Mouse (Mus musculus): Measurements from ENCODE around the gene Pdia5. TPM values are rescaled to one million over a fixed set of nuclear protein-coding genes. Genes with fewer than 3 reads are reported as not detected.

The Pdia5 gene
- total and polyA plus RNA-seq, 3 experiments: not detected

DNA sequence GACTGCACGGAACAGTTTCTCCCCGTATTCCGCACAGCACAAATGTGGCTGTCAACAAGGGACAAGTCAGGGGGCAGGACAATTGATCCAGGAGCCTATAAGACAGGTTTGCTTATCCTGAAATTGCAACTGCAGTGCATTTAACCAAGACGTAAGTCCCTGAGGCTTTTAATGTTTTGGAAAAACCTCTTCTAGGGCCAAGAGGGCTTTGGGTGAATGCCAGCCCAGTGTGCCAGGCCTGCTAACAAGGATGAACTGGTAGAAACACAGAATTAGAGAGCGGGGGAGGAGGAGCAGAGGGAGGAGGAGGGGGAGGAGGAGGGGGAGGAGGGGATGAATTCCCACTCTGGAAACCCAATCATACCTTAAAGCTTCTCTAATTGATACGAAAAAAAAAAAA is 11.4 kb downstream of the Pdia5 start:
- TF ChIP-seq KAT2A (IDR thresholded peaks at IDR 0.05; ENCODE audit: insufficient replicate concordance, low read length): no peak
- TF ChIP-seq ZKSCAN1 (IDR thresholded peaks at IDR 0.05; ENCODE audit: borderline replicate concordance, low read depth, low read length): no peak
- no peak for TF ChIP-seq CHD2 (IDR thresholded peaks at IDR 0.05; ENCODE audit: low read length)
- TF ChIP-seq CHD1 (IDR thresholded peaks at IDR 0.05; ENCODE audit: low read depth, low read length): no peak
- TF ChIP-seq TCF12 (IDR thresholded peaks at IDR 0.05; ENCODE audit: low read depth, low read length): no peak
- no peak for TF ChIP-seq EP300 (IDR thresholded peaks at IDR 0.05; ENCODE audit: low read length)
- TF ChIP-seq HCFC1 (IDR thresholded peaks at IDR 0.05; ENCODE audit: low read depth, low read length): no peak
- TF ChIP-seq CTCF (conservative IDR thresholded peaks at IDR 0.05 in 1 of 2, IDR thresholded peaks at IDR 0.05 in 1 of 2; ENCODE audit: low read depth in 2 of 2, low read length in 2 of 2): no peak
- no peak for TF ChIP-seq RAD21 (IDR thresholded peaks at IDR 0.05; ENCODE audit: low read depth, low read length)
- TF ChIP-seq MYC (IDR thresholded peaks at IDR 0.05; ENCODE audit: low read depth, low read length): no peak
- H3K4me2 ChIP-seq (ENCODE audit: insufficient read depth, low read depth, poor library complexity, severe bottlenecking): no peak overlapping the region
- in situ Hi-C loops (cut with MboI; ENCODE audit: low pct_ligation_motif_present, low pct_unique_long_range_greater_than_20kb, low sequenced_read_pairs) (no loop called here), dilution Hi-C loops (cut with MboI; ENCODE audit: extremely low pct_ligation_motif_present, extremely low pct_unique_long_range_greater_than_20kb, low sequenced_read_pairs) (no loop called here)
- H3K9ac ChIP-seq (ENCODE audit: insufficient read depth, low read depth): no peak overlapping the region
- H3K9me3 ChIP-seq (replicated peaks; ENCODE audit: low read length): peaks cover 22% of the 10 kb centered on the region
- H3K4me3 ChIP-seq (replicated peaks in 1 of 3; ENCODE audit: low read depth in 2 of 3, low read length in 2 of 3, poor library complexity in 1 of 3): no peak overlapping the region
- no peak for DNase-seq (ENCODE audit: extremely low read depth)
- no peak overlapping the region for H3K27ac ChIP-seq (ENCODE audit: insufficient read depth, low read depth)
- H3K36me3 ChIP-seq (replicated peaks in 1 of 2; ENCODE audit: control insufficient read depth in 1 of 2, insufficient read depth in 1 of 2, low read length in 1 of 2): no peaks in the 10 kb centered on the region
- peaks cover 93% of the 10 kb centered on the region for H3K27me3 ChIP-seq (replicated peaks)
- H3K79me2 ChIP-seq (replicated peaks; ENCODE audit: control insufficient read depth, extremely low read depth, insufficient read depth, poor library complexity, severe bottlenecking): no peaks in the 10 kb centered on the region
- H3K4me1 ChIP-seq (ENCODE audit: control insufficient read depth in 1 of 2, insufficient read depth in 2 of 2): peaks cover 4 to 7% of the 10 kb centered on the region in 2 experiments

DNA sequence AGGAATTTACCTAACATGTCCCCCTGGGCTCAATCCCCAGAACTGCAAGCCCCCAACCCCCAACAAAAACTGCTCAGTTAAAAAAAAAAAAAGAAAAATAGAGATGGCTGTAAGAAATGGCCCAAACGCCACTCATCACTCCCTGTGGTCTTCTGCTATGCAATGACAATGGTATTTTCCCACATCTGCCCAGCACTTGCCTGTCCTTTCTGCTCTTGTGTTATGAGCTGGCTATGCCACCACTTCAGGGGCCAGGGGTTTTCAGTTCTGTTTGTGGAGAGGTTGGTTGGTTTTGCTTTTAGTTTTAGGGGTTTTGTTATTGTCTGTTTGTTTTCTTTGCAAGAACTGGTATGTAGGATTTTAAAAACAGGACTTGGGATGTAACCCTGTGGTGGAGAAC is 13.4 kb downstream of the Pdia5 start:
- Histone ChIP-seq H3K9ac (ENCODE audit: insufficient read depth, low read depth) (no peak overlapping the region), H3K4me1 (ENCODE audit: control insufficient read depth in 1 of 2, insufficient read depth in 2 of 2) (peaks cover 0 to 6% of the 10 kb centered on the region in 2 experiments; a peak in 1 of 4 replicates), H3K27ac (ENCODE audit: insufficient read depth, low read depth) (no peak overlapping the region), H3K9me3 (replicated peaks; ENCODE audit: low read length) (peaks cover 17% of the 10 kb centered on the region), H3K4me2 (ENCODE audit: insufficient read depth, low read depth, poor library complexity, severe bottlenecking) (no peak overlapping the region), H3K4me3 (replicated peaks in 1 of 3; ENCODE audit: low read depth in 2 of 3, low read length in 2 of 3, poor library complexity in 1 of 3) (no peak overlapping the region), H3K36me3 (replicated peaks in 1 of 2; ENCODE audit: control insufficient read depth in 1 of 2, insufficient read depth in 1 of 2, low read length in 1 of 2) (no peaks in the 10 kb centered on the region), H3K27me3 (replicated peaks) (peaks cover 93% of the 10 kb centered on the region), H3K79me2 (replicated peaks; ENCODE audit: control insufficient read depth, extremely low read depth, insufficient read depth, poor library complexity, severe bottlenecking) (no peaks in the 10 kb centered on the region)
- in situ Hi-C loops (cut with MboI; ENCODE audit: low pct_ligation_motif_present, low pct_unique_long_range_greater_than_20kb, low sequenced_read_pairs): no loop called here
- peak; percentile 38 for DNase-seq (ENCODE audit: extremely low read depth)
- dilution Hi-C loops (cut with MboI; ENCODE audit: extremely low pct_ligation_motif_present, extremely low pct_unique_long_range_greater_than_20kb, low sequenced_read_pairs): no loop called here
- TF ChIP-seq USF1 (IDR thresholded peaks at IDR 0.05; ENCODE audit: low read depth, low read length) (no peak), CTCF (conservative IDR thresholded peaks at IDR 0.05 in 1 of 2, IDR thresholded peaks at IDR 0.05 in 1 of 2; ENCODE audit: low read depth in 2 of 2, low read length in 2 of 2) (no peak), CHD2 (IDR thresholded peaks at IDR 0.05; ENCODE audit: low read length) (peak; percentile 74), MEF2A (IDR thresholded peaks at IDR 0.05; ENCODE audit: borderline replicate concordance, low read depth, low read length) (peak; percentile 80), PAX5 (IDR thresholded peaks at IDR 0.05; ENCODE audit: low read length) (no peak), GABPA (IDR thresholded peaks at IDR 0.05; ENCODE audit: insufficient replicate concordance, low read depth, low read length) (no peak), SIN3A (IDR thresholded peaks at IDR 0.05; ENCODE audit: low read length) (peak; percentile 61), MAX (IDR thresholded peaks at IDR 0.05; ENCODE audit: low read length) (peak; percentile 18; the same call in 1 of the 2 replicates), ETS1 (conservative IDR thresholded peaks at IDR 0.05; ENCODE audit: low read depth, low read length) (peak; percentile 78), BHLHE40 (IDR thresholded peaks at IDR 0.05; ENCODE audit: low read depth, low read length) (peak; percentile 94), IRF4 (IDR thresholded peaks at IDR 0.05; ENCODE audit: low read depth, low read length) (peak; percentile 99), TCF12 (IDR thresholded peaks at IDR 0.05; ENCODE audit: low read depth, low read length) (peak; percentile 93), HCFC1 (IDR thresholded peaks at IDR 0.05; ENCODE audit: low read depth, low read length) (no peak), KAT2A (IDR thresholded peaks at IDR 0.05; ENCODE audit: insufficient replicate concordance, low read length) (0 out of 2 replicates have a peak, but pooled peaks have one; percentile 20), USF2 (conservative IDR thresholded peaks at IDR 0.05; ENCODE audit: low read depth, low read length) (no peak), JUND (conservative IDR thresholded peaks at IDR 0.05; ENCODE audit: low read depth, low read length) (peak; percentile 77), MAZ (IDR thresholded peaks at IDR 0.05; ENCODE audit: low read depth, low read length) (no peak), EP300 (IDR thresholded peaks at IDR 0.05; ENCODE audit: low read length) (peak; percentile 88), RCOR1 (conservative IDR thresholded peaks at IDR 0.05; ENCODE audit: low read depth, low read length) (peak; percentile 99), MYC (IDR thresholded peaks at IDR 0.05; ENCODE audit: low read depth, low read length) (0 out of 2 replicates have a peak, but pooled peaks have one; percentile 55), RAD21 (IDR thresholded peaks at IDR 0.05; ENCODE audit: low read depth, low read length) (no peak), MXI1 (IDR thresholded peaks at IDR 0.05; ENCODE audit: low read depth, low read length) (no peak), POLR2A (IDR thresholded peaks at IDR 0.05; ENCODE audit: low read depth, low read length) (no peak), MAFK (IDR thresholded peaks at IDR 0.05; ENCODE audit: insufficient replicate concordance, low read length) (peak; percentile 96), ZKSCAN1 (IDR thresholded peaks at IDR 0.05; ENCODE audit: borderline replicate concordance, low read depth, low read length) (no peak), POLR2AphosphoS2 (IDR thresholded peaks at IDR 0.05; ENCODE audit: low read depth, low read length) (no peak), CHD1 (IDR thresholded peaks at IDR 0.05; ENCODE audit: low read depth, low read length) (no peak), UBTF (IDR thresholded peaks at IDR 0.05; ENCODE audit: low read depth, low read length) (no peak), JUN (IDR thresholded peaks at IDR 0.05; ENCODE audit: insufficient read depth, low read depth, low read length) (peak; percentile 63; the same call in 1 of the 2 replicates), ZNF384 (IDR thresholded peaks at IDR 0.05; ENCODE audit: low read depth, low read length) (peak; percentile 86), SMC3 (IDR thresholded peaks at IDR 0.05; ENCODE audit: low read depth, low read length) (no peak)

Data from CH12.LX (cell line).